Mouse (Mus musculus) granulocyte monocyte progenitor cell, adult 5-6 weeks (primary cell): Measurements from ENCODE around the gene Dlx5. TPM values are rescaled to one million over a fixed set of nuclear protein-coding genes. Genes with fewer than 3 reads are reported as not detected.

Experiments
- ATAC-seq: replicated peaks from 2 replicates; pipeline ENCODE4 v1.8.0; 2016; ENCODE audit warnings: mild to moderate bottlenecking, moderate TSS enrichment, inconsistent platforms; ENCODE audit not compliant: poor library complexity, severe bottlenecking
- total RNA-seq, 2 experiments: library from RNA; stranded (forward) in 1 of 2; stranded (reverse) in 1 of 2; fragments of 200-712, 200-1000 nt in 1 of 2; fragments of >200 nt in 1 of 2; fragmentation: Nextera tagmentation in 1 of 2; gene quantifications; 2 replicates each; pipeline ENCODE4 v1.2.3; 2014 to 2017

Gene Dlx5
- total RNA-seq, 2 experiments from 2014 or later: not detected

DNA sequence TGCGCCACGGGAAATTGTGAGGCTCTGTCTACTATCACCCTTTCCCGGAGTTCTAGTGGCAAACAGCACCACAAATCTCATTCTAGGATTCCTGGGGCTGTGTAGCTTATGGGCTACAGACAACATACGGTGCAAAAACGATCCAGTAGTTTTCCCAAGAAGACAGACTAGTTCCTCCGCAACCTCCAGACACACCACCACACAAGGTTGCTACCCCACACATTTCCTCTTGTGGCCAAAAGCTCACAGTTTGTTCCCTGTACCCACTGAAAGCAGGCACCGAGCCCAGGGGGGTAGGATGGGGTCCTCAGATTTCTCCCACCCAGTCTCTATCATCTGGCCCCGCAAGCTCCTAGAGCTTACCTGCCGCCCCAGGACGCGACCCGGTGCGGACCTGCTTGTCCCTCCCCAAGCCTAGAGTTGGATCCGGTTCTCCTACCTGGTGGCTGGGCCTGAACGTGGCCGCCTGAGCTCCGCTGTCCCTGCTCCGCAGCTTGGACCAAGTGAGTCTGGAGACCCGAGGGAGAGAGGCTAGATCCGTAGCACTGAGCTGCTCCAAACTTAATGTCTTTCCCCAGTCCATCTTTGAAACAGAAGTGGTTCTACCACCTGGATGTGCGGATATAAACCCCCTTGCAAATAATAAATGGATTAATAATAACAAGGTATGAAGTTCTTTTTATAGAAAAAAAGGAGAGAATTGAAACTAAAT, 20.6 kb downstream of the Dlx5 start:
- no peak for ATAC-seq

DNA sequence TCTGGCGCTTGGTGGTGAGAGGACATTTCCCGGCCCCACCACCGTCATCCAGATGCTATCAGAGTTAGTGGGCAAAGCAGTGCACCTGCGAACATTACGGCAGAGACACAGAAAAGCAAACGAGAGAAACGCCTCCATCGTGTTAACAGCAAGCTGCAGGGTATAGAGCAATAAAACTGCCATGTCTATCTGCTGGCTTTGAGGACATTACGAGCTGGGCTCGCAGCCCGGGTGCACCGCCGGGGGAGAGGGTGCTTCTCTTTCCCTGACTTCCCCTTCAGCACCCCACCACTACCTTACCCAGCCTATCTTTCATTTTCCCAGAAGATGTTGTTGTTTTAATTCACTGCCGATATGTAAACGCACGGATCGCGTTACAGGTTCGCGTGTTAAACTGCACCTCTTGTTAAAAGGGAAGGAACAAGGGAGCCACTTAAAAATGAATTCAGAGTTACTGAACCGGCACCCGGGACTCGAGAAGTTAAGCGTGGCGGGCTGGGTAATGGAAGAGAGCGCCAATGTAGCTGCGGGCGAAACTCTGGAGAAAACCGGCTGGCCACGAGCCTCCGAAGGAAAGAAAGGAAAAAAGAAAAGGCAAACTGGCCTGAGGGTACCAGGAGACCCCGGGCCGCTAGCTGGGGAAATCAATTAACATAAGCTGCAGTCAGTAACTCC, 21.3 kb downstream of the Dlx5 start:
- ATAC-seq: peak; percentile 26; the same call in 1 of the 2 replicates

DNA sequence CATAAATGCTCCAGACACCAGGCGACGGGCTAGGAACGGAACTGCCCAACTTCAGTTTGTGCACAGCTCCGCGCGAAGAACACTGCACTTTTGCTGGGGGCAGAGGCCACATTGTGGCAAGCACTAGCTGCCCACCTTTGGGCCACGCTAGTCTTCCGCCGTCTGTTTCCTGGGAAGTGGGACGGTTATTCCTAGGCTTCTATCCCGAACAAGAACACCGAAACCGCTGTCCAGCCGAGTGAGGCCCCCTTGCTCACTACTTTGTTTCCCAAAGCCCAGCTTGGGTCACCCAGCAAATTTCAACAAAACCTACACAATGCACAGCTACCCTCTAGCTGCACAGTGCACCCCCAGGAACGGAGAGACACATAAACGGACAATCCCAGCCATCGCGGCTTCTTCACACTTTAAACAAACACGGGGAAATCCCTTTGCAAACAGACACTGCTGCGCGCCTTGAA, 21.9 kb downstream of the Dlx5 start:
- no peak for ATAC-seq

DNA sequence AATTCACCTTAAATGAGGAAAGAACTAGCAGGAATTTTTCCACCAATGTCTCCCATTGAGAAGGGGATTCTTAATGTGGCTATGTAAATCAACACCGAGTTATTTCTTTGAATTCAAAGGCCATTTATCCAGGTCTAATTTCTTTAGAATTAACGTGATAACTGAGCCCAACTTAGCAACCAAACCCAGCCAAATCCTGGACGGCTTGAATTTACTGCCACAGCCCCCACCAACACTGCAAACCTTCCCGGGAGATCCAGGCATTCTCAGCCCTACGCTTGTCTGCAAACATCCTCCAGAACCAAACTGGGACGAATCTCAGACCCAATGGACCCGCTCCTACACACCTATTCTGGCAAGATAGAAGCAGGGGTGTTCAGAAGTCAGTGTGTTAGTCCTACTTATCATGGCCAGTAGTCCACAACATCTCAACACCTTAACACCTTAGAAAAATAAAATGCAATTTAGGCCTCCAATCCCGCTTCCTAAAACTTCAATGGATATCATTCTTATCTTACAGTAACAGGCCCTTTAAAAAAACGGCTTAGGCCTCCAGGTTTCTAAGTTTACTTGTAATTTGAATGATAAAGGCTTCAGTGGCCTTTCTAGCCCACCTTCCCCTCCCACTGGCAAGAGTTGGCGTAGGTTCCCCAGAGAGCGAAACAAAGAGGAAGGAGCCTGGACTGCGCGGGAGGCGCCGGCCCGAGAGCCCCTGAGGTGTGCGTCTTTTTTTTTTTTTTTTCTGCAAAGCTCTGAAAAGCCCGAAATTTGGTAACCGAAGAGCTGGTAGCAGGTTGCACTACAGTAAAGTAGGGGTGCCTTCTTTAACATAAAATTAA, 22.6 kb downstream of the Dlx5 start:
- peak; percentile 40; the same call in 1 of the 2 replicates for ATAC-seq

DNA sequence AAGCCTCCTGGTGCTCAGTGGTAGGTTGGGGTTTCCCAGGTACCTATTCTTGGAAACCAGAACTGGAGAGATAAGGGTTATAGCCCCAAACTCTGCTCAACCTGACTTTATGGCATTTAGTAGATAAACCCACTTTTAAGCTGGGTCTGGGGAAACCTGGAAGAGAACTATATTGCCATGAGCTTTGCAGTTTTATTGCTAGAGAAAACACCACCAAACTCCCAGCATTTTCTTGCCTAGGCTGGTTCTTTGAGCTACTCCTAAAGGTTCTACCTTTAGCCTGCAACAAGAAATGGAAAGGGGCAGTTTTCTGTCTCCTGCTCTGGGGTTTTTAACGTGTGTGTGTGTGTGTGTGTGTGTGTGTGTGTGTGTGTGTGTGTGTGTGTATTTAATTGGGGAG, 23.3 kb downstream of the Dlx5 start:
- no peak for ATAC-seq

DNA sequence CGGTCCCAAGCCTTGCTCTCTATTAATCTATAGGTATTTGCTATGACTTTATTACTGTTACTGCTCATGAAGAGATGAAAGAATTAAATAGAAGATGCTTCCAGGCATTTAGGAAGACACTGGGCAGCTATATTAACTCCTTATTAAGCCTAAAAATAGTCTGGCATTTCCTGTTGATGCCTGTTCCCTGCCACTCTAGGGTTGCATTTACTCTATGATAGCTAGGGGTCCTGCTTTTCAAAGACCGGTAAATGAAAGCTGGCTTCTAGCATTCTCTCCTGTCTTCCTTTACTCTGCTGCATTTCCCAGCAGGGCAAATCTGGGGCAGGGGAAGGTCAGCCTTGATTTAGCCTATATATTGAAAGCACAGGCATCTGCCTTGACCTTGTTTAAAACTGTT, 24.1 kb downstream of the Dlx5 start:
- ATAC-seq: no peak

DNA sequence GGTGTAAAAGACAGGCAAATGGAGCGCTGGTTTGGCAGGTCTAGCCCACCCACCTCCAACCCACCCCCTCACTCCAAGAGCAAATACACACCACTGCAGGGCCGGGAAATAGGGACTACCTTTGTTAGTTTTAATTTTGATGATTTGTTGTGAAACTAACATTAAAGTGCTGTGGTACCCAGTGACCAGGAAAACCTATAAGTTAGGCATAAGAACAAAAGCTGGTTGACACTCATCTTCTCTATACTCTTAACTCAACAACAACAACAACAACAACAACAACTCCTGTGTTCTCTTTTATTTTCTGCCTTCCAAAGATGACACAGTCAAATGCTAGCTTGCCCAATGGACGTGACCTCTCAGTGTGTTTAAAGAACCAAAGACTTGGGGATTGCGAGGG, 25.0 kb downstream of the Dlx5 start:
- ATAC-seq: no peak

DNA sequence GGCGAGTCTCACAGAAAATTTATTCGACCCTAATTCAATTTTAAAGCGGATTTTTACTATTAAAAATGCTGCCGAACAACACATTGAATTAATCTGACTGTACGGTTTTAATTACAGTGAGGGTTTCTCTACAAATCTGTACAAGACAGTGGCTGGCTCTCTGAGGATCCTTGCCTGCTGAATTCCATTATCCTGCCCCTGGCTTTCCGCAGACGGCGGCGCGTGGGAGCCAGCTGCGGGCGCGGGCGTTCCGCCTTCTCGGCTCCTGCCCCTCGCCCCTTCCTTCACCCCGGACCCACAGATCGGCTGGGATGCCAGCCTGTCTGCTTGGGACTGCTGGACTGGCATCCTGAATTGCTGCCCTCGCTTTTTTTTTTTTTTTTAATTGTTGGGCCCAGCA, 25.6 kb downstream of the Dlx5 start:
- no peak for ATAC-seq

DNA sequence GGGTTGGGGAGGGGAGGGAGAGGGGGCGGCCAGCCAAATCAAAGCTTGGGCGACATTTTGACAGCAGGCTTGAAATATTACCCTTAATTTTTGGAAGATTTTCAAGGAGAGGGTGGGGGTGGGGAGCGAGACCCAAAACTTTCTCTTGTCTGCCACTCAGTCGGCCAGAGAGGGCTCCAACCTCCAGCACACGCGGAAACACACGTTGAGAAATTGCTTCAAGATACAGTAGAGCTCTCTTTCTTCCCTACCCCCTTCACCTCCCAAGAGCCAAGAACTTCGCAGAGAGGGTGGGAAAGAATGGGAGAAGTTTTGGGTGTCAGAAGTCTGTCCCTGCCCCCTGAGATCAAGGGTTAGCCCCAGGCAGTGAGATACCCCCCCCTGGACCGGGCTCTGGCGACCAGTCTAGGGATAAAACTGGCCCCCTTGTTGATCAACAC, 26.1 kb downstream of the Dlx5 start:
- ATAC-seq: no peak

DNA sequence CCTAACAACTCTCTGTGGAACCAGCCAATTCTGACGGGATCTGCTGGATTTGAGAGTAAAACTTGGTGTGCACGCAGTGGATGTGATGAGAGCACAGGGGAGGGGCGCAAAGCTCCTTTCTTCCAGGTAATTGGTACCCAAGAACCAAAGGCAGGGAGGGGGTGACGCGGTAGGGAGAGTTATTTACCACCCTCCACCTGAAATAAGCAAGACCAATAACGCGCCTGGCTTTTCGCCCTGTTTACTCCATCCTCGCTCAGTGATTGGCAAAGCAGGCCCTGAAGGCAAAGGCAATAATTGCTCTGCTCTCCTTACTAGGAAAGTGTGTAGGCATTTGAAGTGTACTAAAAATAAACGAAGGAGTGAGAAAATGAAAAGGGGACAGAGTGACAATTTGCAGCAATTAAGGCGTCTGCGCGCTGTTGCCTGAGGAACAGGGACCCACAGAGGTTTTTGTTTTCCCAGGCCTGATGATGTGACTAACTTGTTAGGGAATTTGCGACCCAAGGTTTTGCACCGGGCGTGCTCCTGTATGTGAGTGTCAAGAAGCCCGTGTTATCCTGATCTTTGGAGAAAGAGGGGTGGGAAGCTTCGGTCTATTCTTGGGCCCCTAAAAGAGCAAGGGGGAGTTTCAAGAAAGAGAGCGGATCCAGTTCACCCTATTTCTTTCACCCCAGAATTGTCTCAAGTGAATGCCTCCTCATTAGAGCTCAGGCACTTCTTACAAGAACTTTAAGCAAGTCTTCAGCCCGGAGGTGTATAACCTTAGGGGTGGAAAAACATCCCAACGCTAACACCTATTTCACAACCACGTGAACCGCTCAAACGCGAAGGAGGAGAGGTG, 26.8 kb downstream of the Dlx5 start:
- no peak for ATAC-seq

DNA sequence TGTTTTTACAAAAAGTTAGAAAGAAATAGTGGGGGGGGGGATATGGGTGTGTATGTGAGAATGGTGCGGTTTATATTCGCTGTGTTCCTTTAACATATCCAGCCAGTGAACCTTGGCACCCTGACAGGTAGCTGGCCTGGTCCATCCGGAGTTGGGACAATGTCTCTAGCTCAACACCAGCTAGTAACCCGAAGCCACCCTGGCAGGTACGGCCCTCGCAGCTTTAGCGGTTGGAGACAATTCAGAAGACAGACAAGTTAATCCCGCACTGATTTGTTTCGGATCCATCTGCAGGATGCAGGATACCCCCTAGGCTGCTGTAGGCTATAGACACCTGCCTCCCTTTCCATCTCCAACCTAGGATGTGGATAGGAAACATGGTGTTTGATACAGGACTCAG, 27.7 kb downstream of the Dlx5 start:
- ATAC-seq: no peak

DNA sequence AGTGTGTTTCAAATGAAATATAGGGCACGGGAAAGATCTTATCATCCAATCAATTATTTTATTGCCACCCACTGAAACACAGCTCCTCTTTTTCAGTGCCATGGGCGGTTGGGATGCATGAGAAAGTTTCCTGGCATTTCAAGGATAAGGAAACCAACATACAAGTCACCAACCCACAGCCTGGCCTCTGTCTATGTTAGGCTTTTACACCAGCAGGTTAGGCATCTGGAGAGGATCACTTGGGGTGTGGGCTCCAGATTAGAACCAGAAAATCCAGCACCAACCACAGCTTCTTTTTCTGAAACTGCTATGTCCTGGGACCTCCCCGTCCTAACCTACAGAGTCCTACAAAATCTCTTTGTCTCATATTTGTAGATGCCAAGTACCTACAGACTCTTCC, 28.9 kb downstream of the Dlx5 start:
- no peak for ATAC-seq

DNA sequence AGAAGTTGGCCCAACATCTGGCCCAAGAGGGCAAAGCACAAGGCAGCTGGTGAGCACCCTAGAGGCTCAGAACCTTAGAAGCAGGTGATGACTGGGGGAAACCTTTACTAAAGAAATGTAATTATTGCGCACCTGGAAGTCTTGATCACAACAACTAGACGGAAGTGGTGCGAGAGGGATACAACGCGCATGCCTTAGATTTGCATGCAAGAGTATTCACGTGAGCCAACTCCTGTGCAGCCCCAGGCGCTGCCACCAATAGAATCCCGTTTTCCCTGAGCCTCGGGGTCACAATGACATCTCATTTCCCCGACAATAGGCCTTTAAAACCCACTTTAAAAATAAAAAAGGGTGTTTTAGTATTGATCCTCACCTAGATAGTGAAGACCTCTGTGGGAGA, 30.7 kb downstream of the Dlx5 start:
- ATAC-seq: no peak

DNA sequence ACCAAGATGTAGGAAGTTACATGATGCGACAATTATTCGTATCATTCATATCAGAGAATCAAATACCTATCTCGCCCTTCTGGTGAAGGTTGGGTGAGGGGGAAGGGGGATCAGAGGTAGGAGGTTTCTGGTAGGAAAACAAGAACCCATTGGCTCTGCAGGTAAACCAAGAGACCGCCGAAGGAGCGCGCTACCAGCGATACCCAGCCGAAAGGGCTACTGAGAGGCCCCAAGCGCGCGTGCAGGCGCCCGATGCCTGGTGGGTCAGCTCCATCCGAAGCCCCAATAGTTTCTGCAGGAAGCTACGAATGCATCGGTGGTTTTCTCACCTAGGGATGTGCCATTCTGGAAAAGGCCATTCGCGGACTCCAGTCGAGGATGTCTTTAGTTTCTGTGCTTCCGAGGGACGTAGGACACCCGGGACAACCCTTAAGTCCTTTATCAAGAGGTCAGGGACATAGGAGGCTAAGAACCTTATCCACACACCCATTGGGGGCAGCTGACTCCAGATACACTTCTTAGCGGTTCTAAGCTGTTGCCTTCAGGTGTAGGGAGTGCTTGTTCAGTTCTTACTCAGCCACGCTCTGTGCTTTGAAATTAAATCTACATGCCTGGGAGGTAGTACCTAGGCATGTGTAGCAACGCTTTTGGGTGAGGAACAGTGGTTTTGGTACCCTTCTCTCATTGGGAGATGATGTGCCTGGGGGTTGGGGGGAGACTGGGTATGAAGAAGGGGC, 31.4 kb downstream of the Dlx5 start:
- no peak for ATAC-seq

DNA sequence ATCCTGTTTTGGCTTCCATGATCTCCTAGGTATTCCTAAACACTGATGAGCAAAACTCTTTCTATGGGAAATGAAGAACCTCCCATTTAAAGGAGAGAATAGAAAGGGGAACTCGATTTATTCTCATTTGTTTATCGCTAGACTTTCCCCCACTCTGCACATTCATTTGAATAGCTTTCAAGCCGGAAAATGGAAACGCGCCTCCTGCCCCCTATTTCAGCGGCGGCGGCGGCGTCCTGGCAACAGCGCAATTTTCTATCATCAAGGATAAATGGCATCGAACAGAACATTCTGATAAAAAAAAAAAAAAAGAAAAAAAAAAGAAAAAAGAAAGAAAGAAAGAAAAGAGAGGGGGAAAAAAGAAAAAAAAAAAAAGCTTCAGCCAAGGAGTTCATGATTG, 32.1 kb downstream of the Dlx5 start:
- ATAC-seq: no peak

DNA sequence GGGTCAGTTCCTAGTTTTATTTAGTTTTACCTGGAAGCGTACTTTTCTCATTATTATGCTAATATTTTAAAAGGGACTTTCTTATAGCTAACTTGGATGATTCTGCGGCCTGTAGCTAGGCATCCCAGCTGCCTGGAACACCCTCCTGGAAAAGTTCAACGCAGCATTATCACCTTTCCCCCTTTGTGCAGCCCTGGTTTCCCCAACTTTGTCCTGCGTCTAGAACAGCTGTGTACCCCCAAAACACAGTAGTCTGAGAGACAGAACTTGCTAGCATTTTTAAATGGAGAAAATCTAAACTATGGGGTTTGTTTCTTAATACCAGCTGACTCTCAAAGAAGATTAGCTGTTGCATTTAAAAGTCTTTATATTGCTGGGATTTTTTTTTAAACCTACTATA, 33.3 kb downstream of the Dlx5 start:
- no peak for ATAC-seq

DNA sequence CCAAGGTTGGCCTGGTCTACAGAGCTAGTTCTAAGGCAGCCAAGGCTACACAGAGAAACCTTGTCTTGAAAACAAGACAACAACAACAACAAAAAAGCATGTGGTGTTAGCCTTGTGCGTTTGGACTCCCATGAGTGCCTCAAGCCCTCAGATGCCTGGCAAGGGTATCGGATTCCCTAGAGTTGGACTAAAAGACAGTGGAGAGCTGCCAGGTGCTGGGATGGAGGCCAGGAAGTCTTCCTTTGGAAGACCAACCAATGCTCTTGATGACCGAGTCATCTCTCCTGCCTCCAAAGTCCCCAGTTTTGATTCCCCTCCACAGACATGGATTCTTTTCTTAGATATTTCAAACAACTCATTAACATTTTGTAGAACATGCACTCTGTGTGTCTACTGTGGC, 48.6 kb downstream of the Dlx5 start:
- ATAC-seq: no peak

DNA sequence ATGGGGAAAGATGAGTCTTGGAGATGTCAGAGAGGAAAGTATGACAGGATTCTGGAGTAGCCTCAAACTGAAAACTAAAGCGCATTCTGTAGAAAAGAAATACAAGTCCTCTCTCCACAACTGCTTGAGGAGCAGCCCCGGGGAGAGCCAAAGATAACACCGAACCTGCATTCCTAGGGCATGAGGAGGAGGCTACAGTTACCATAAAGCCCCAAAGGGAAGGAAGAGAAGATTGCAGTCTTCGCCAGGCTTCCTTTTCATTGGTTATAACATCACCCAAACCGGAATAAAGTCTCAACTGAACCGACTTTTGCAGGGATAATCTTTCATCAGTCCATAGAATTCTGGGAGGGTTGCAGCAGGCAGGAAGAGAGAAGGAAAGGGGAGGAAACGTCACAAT, 51.4 kb downstream of the Dlx5 start:
- no peak for ATAC-seq
